ENCODE assay signal across 13 mouse cellular contexts in the genomic region with DNA sequence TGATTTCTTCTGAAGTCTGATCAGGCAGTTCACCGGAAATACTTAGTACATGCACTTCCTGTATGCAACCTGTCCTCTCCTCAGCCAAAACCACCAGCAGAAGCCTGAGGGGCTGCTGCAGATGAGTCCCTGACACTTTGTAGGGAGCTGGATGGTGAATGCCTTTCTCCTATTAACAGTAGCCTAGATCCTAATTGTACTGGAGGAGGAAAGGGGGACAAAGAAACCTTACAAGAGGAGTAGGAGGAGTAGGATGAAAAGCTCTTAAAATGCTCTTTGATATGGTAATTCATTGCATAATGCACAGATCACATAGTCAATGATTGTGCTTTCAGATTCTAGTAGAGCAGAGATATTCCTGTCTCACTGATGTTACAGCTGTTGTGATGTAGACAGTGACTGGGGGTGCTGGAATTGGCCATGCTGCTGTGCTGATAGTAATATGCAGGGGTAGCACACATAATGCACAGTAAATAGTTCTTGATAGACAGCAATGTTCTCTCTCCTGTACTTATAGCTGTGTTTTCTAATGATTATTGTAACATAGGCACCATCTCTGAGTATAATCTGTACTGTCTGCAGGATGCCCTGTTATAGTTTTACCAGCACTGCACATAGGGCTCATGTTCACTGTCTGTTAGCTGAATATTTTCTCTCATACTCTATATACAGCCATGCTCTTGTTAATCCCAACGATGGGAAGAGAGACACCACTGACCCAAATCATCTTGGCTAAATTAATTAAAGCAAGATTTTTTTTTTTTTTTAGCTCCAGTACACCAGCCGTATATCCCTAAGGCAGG.
A peak's percentile ranks its signal among the peaks of the same experiment; 100 is the strongest.
DNase-seq lines count a peak whose midpoint lies in the region; ATAC-seq and TF ChIP-seq lines count a peak whose summit lies in the region.
"Had no signal": no experiment of that assay in that cellular context is flagged by ENCODE, and none has a peak within 500 bp of the region (broad histone marks: within the 10 kb centered on the region; RNA-seq: fewer than 3 reads in every experiment).

No protein-coding gene starts in this region.

- TF ChIP-seq CTCF in midbrain, postnatal 0 days (IDR thresholded peaks at IDR 0.05), result no peak
- no peak for TF ChIP-seq CTCF in brain, embryonic 14.5 days (IDR thresholded peaks at IDR 0.05; ENCODE audit: borderline replicate concordance, extremely low read depth, insufficient read depth, insufficient read length)

- peak; percentile 33; the same call in 1 of the 2 replicates for ATAC-seq in midbrain, embryonic 11.5 days (ENCODE audit: low FRiP score)
- no peak for ATAC-seq in midbrain, postnatal 0 days (ENCODE audit: low FRiP score)
- peak; percentile 54; the same call in 1 of the 2 replicates for ATAC-seq in megakaryocyte, adult 5-6 weeks (ENCODE audit: poor library complexity, severe bottlenecking)

- no peaks in the 10 kb centered on the region for H3K27me3 ChIP-seq in midbrain, embryonic 11.5 days (ENCODE audit: control insufficient read depth, insufficient read depth, low read length)
- no peaks in the 10 kb centered on the region for H3K27me3 ChIP-seq in midbrain, postnatal 0 days (ENCODE audit: insufficient read depth, low read length)
- H3K27me3 ChIP-seq: embryonic facial prominence, embryonic 13.5 days; limb, embryonic 15.5 days had no signal

- WGBS in midbrain, embryonic 11.5 days, result 90% methylated on average over 3 of the region's 3 CpGs
- WGBS in midbrain, postnatal 0 days, result 56% methylated on average over 3 of the region's 3 CpGs

- DNase-seq in midbrain, embryonic 11.5 days (ENCODE audit: low spot score, missing footprints), result no peak
- no peak for DNase-seq in midbrain, postnatal 0 days (ENCODE audit: low spot score)
- DNase-seq in brain, embryonic 14.5 days (ENCODE audit: low read depth), result peak; percentile 72
- peak; percentile 51 for DNase-seq in thymus, postnatal 14 days
- no peak for DNase-seq in cerebellum, adult 9-10 months
- DNase-seq in ovary, postnatal 10 days (ENCODE audit: low spot score), result no peak
- DNase-seq in kidney, postnatal 36 days, result no peak
- DNase-seq: cerebellum, postnatal 25 days; heart, adult 11 months; layer of hippocampus, postnatal 36 days had no signal

- no peak overlapping the region for H3K4me3 ChIP-seq in midbrain, embryonic 11.5 days (ENCODE audit: low read depth, low read length)
- no peak overlapping the region for H3K4me3 ChIP-seq in midbrain, postnatal 0 days (ENCODE audit: low read depth, low read length)
- H3K4me3 ChIP-seq: embryonic facial prominence, embryonic 13.5 days; limb, embryonic 15.5 days had no signal

- no peak overlapping the region for H3K4me2 ChIP-seq in midbrain, embryonic 11.5 days
- H3K4me2 ChIP-seq in midbrain, postnatal 0 days (ENCODE audit: low read depth, low read length, poor library complexity, severe bottlenecking), result no peak overlapping the region
- H3K4me2 ChIP-seq: embryonic facial prominence, embryonic 13.5 days; limb, embryonic 15.5 days had no signal

- H3K9ac ChIP-seq in midbrain, embryonic 11.5 days (ENCODE audit: low read length), result no peak overlapping the region
- H3K9ac ChIP-seq in midbrain, postnatal 0 days (replicated peaks; ENCODE audit: low read length, poor library complexity, severe bottlenecking), result no peak overlapping the region
- H3K9ac ChIP-seq: embryonic facial prominence, embryonic 13.5 days; limb, embryonic 15.5 days had no signal

- no peaks in the 10 kb centered on the region for H3K9me3 ChIP-seq in midbrain, embryonic 11.5 days (ENCODE audit: control insufficient read depth, low read length)
- H3K9me3 ChIP-seq in midbrain, postnatal 0 days (ENCODE audit: low read length), result no peaks in the 10 kb centered on the region
- H3K9me3 ChIP-seq: embryonic facial prominence, embryonic 13.5 days; limb, embryonic 15.5 days had no signal

- no peak for TF ChIP-seq POLR2A in brain, embryonic 14.5 days (IDR thresholded peaks at IDR 0.05; ENCODE audit: borderline replicate concordance, extremely low read depth, insufficient read depth, insufficient read length, poor library complexity, severe bottlenecking)

- no peaks in the 10 kb centered on the region for H3K4me1 ChIP-seq in midbrain, embryonic 11.5 days (ENCODE audit: control insufficient read depth, insufficient read depth, low read length)
- no peaks in the 10 kb centered on the region for H3K4me1 ChIP-seq in midbrain, postnatal 0 days (ENCODE audit: insufficient read depth, low read length)
- H3K4me1 ChIP-seq: embryonic facial prominence, embryonic 13.5 days; limb, embryonic 15.5 days had no signal

- no peaks in the 10 kb centered on the region for H3K36me3 ChIP-seq in midbrain, embryonic 11.5 days (ENCODE audit: control insufficient read depth, insufficient read depth, low read length)
- H3K36me3 ChIP-seq in midbrain, postnatal 0 days (ENCODE audit: insufficient read depth, low read length), result no peaks in the 10 kb centered on the region
- H3K36me3 ChIP-seq: embryonic facial prominence, embryonic 13.5 days; limb, embryonic 15.5 days had no signal

- no peak overlapping the region for H3K27ac ChIP-seq in midbrain, embryonic 11.5 days (ENCODE audit: low read depth, low read length)
- H3K27ac ChIP-seq in midbrain, postnatal 0 days (ENCODE audit: low read depth, low read length), result no peak overlapping the region
- H3K27ac ChIP-seq: embryonic facial prominence, embryonic 13.5 days; limb, embryonic 15.5 days had no signal

Comparison
In these comparisons a context has a peak if more than half of its experiments do, and no peak if none do; other contexts are left out.
1. DNase-seq: peak in brain, embryonic 14.5 days (single experiment) and thymus, postnatal 14 days (single experiment); none in midbrain, embryonic 11.5 days (single experiment), midbrain, postnatal 0 days (single experiment), cerebellum, adult 9-10 months (single experiment), ovary, postnatal 10 days (single experiment) and kidney, postnatal 36 days (0 of 2).